Mouse (Mus musculus): ENCODE results near the gene Rdm1.

Rdm1 gene

GRCm38 (mm10) chr11:101679907-101680306 is 52.9 kb downstream of the Rdm1 start:
- DNase-seq (ENCODE audit: low read depth in 1 of 2, low spot score in 2 of 2) = no peak

DNA sequence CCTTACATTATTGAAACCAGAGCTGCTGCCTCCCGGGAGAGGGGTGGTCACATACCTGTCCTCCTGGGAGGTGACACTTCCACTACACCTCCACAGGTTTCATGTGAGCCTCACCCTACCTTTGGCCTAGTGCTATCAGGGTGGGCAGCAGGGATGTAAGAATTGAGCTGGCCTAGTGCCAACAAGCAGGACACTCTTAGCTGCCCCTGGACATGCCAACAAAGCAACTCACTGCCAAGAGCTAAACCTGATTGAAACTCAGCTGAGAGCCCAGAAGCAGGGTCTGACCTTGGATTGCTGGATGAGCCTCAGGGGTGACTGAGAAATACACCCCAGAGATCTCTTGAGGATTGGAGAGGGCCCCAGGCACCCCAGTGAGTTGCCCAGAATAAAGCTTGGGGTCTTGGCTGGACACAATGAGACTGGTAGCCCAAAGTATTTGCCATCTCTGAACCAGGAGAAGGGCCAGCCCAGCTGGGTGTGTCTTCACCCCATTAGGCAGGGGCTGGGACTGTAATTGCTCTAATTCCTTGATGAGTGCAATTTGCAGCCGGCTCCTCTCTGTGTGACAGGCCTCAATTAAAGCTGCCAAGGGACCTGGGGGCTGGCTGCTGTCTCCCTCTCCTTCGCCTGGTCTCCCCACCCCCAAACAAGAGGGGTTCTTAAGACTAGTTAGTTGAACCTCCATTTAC is 53.8 kb downstream of the Rdm1 start:
- DNase-seq (ENCODE audit: low read depth in 1 of 2, low spot score in 2 of 2) = no peak

DNA sequence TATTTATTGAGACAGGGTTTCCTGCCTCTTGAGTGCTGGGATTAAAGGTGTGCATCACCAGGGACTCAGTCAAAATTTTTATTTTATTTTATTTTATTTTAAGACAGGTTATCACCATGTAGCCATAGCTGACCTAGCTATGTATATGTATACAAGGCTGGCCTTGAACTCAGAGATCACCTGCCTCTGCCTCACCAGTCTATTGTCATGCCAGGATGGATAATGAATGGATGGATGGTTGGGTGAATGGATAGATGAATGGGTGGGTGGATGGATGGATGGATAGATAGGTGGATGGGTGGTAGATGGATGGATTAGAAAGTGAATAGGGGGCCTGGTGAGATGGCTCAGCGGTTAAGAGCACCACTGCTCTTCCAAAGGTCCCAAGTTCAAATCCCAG is 55.0 kb downstream of the Rdm1 start:
- DNase-seq (ENCODE audit: low read depth in 1 of 2, low spot score in 2 of 2) = no peak

- DNase-seq (ENCODE audit: low read depth in 1 of 2, low spot score in 2 of 2) = no peak
These were observed 55.5 kb downstream of the Rdm1 start for GRCm38 (mm10) chr11:101682410-101682960.
